Mouse (Mus musculus) heart, embryonic 14.5 days (tissue): ENCODE measurements around the gene Slc2a9. TPM values are rescaled to one million over a fixed set of nuclear protein-coding genes. Genes with fewer than 3 reads are reported as not detected.

Source experiments
- ATAC-seq: fragments of 200-750 bp; cut with Nextera tagmentation; 2 replicates; pipeline ENCODE4 v1.8.0; 2017; ENCODE audit warnings: low read depth, moderate TSS enrichment; ENCODE audit not compliant: insufficient number of reproducible peaks, insufficient read depth, low FRiP score
- H3K27ac ChIP-seq, 2 experiments: fragments of 200-500 bp in 1 of 2; fragments of 300-500 bp in 1 of 2; sonication (generic) in 1 of 2; replicated peaks in 1 of 2; 2 replicates each; pipeline ENCODE4 v1.5.1; 2012 to 2014; ENCODE audit warnings: low read depth in 2 of 2, low read length in 2 of 2, control low read depth in 1 of 2, mild to moderate bottlenecking in 1 of 2, mixed read lengths in 1 of 2; ENCODE audit not compliant: control insufficient read depth in 1 of 2, insufficient read depth in 1 of 2
- H3K27me3 ChIP-seq: fragments of 300-500 bp; sonication (generic); 2 replicates; pipeline ENCODE4 v1.6.1; 2014; ENCODE audit warnings: mild to moderate bottlenecking, low read length, control low read depth; ENCODE audit not compliant: control insufficient read depth, insufficient read depth
- H3K36me3 ChIP-seq: fragments of 300-500 bp; sonication (generic); 2 replicates; pipeline ENCODE4 v1.6.1; 2014; ENCODE audit warnings: mild to moderate bottlenecking, control low read depth, low read length, mixed read lengths; ENCODE audit not compliant: control insufficient read depth, insufficient read depth
- H3K4me1 ChIP-seq, 2 experiments: fragments of 200-500 bp in 1 of 2; fragments of 300-500 bp in 1 of 2; sonication (generic) in 1 of 2; 2 replicates each; pipeline ENCODE4 v1.6.1; 2012 to 2014; ENCODE audit warnings: low read length in 2 of 2, control low read depth in 1 of 2, mixed read lengths in 1 of 2; ENCODE audit not compliant: control insufficient read depth in 2 of 2, insufficient read depth in 2 of 2
- H3K4me2 ChIP-seq: fragments of 300-500 bp; sonication (generic); 2 replicates; pipeline ENCODE4 v1.6.1; 2014; ENCODE audit warnings: mild to moderate bottlenecking, low read length
- H3K4me3 ChIP-seq, 2 experiments: fragments of 200-500 bp in 1 of 2; fragments of 300-500 bp in 1 of 2; sonication (generic) in 1 of 2; 2 replicates each; pipeline ENCODE4 v1.5.1; 2012 to 2014; ENCODE audit warnings: low read length in 2 of 2, mild to moderate bottlenecking in 2 of 2, control low read depth in 1 of 2, low read depth in 1 of 2, moderate library complexity in 1 of 2; ENCODE audit not compliant: control insufficient read depth in 1 of 2, insufficient read depth in 1 of 2
- H3K9ac ChIP-seq: fragments of 300-500 bp; sonication (generic); 2 replicates; pipeline ENCODE4 v1.6.1; 2014; ENCODE audit warnings: mild to moderate bottlenecking, low read length
- H3K9me3 ChIP-seq: fragments of 300-500 bp; sonication (generic); 2 replicates; pipeline ENCODE4 v1.6.1; 2016; ENCODE audit warnings: low read length, control low read depth; ENCODE audit not compliant: control insufficient read depth
- WGBS: fragments of 180-500 bp; shearing (Covaris S2); extraction: QIAGEN DNeasy Blood & Tissue Kit; methylation state at CpG from one replicate; pipeline ENCODE4 v1.1.7; 2014; 5-methylcytosine and 5-hydroxymethylcytosine counted together
- polyA plus RNA-seq: library from polyadenylated mRNA; unstranded; fragments of >200 nt; fragmentation: Nextera tagmentation; extraction: Ambion mirVana; gene quantifications from 2 replicates; pipeline ENCODE4 v1.2.1, GENCODE M21; 2014

The Slc2a9 gene
- polyA plus RNA-seq, 1 experiment from 2014 or later = 0.32 TPM

DNA sequence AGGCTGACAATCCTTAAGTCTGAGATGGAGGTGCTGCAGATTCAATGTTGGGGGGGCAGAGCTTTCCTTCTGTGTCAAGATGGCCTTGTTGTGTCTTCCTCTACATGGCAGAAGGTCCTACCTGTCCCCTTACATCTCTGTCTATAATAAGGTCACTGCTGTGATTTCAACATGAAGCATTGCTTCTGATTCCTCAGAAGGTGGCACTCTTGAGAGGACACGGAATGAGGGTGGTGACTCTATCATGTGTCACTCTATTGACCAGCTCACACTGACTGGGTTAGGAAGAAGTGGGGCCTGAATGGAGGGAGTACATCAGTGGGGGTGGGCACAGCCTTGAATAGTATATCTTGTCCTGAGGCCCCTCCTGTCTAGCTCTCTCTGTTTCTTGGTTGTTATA is 168.4 kb downstream of the Slc2a9 start:
- no peaks in the 10 kb centered on the region for H3K9me3 ChIP-seq
- no peak overlapping the region for H3K9ac ChIP-seq
- H3K4me1 ChIP-seq = no peaks in the 10 kb centered on the region
- ATAC-seq = no peak
- no peaks in the 10 kb centered on the region for H3K27me3 ChIP-seq
- no peak overlapping the region for H3K4me2 ChIP-seq
- 38% methylated on average over 1 of the region's 1 CpGs for WGBS
- H3K36me3 ChIP-seq = no peaks in the 10 kb centered on the region
- no peak overlapping the region for H3K27ac ChIP-seq
- no peak overlapping the region for H3K4me3 ChIP-seq

- no peak overlapping the region for H3K27ac ChIP-seq
- no peaks in the 10 kb centered on the region for H3K36me3 ChIP-seq
- no peaks in the 10 kb centered on the region for H3K4me1 ChIP-seq
- no peak overlapping the region for H3K4me3 ChIP-seq
- no peaks in the 10 kb centered on the region for H3K9me3 ChIP-seq
- no peak overlapping the region for H3K9ac ChIP-seq
- H3K27me3 ChIP-seq = no peaks in the 10 kb centered on the region
- 73% methylated on average over 4 of the region's 4 CpGs for WGBS
- ATAC-seq = no peak
- H3K4me2 ChIP-seq = no peak overlapping the region
These were observed 169.6 kb downstream of the Slc2a9 start for GRCm38 (mm10) chr5:38333381-38333780.

GRCm38 (mm10) chr5:38318966-38319786 is 183.8 kb downstream of the Slc2a9 start, which contains the start of gene Drd5:
Gene Drd5 (plus strand): TSS chr5:38319367.
- no peaks in the 10 kb centered on the region for H3K9me3 ChIP-seq
- peak within 1 kb of the TSS; percentile 2 to 31; a peak in 3 of 4 replicates for H3K4me3 ChIP-seq
- H3K4me2 ChIP-seq = peak within 1 kb of the TSS; percentile 62
- H3K9ac ChIP-seq = no peak within 1 kb of the TSS
- no peak for ATAC-seq
- no peaks in the 10 kb centered on the region for H3K36me3 ChIP-seq
- H3K27me3 ChIP-seq = peaks cover 51% of the 10 kb centered on the region
- no peak within 1 kb of the TSS for H3K27ac ChIP-seq
- WGBS = 3% methylated on average over 62 of the region's 67 CpGs
- peaks cover 0 to 3% of the 10 kb centered on the region in 2 experiments; a peak in 1 of 4 replicates for H3K4me1 ChIP-seq

DNA sequence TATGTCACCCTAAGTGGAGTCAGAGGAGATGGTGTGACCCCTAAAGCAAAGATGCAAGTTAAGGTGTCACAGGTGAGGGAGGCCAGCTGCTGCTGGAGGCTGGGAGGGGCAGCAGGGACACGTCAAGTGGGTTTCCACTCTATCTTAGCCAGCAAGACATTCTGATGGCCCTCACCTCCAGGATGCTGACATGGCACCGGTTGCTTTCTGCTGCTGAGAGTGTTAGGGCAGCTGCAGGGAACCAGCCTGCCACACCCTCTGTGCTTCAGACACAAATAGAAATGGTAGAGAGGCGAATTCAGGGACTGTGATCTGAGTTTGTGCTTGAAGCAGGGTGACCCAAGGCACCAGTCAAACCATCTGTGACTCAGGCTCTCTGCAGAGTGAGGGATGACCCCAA is 193.1 kb downstream of the Slc2a9 start:
- ATAC-seq = no peak
- 47% methylated on average over 3 of the region's 3 CpGs for WGBS
- Histone ChIP-seq H3K9me3 (no peaks in the 10 kb centered on the region), H3K27me3 (peaks cover 9% of the 10 kb centered on the region), H3K9ac (no peak overlapping the region), H3K4me2 (no peak overlapping the region), H3K4me3 (no peak overlapping the region), H3K4me1 (0 out of 4 replicates have a peak, but pooled peaks cover 0 to 4% of the 10 kb centered on the region in 2 experiments), H3K27ac (no peak overlapping the region), H3K36me3 (no peaks in the 10 kb centered on the region)

GRCm38 (mm10) chr5:38308873-38309272 is 194.1 kb downstream of the Slc2a9 start:
- Histone ChIP-seq H3K36me3 (no peaks in the 10 kb centered on the region), H3K9ac (no peak overlapping the region), H3K4me3 (no peak overlapping the region), H3K27ac (no peak overlapping the region), H3K9me3 (no peaks in the 10 kb centered on the region), H3K4me2 (no peak overlapping the region), H3K27me3 (peaks cover 9% of the 10 kb centered on the region), H3K4me1 (0 out of 4 replicates have a peak, but pooled peaks cover 0 to 4% of the 10 kb centered on the region in 2 experiments)
- ATAC-seq = no peak
- WGBS = 48% methylated on average over 5 of the region's 5 CpGs

DNA sequence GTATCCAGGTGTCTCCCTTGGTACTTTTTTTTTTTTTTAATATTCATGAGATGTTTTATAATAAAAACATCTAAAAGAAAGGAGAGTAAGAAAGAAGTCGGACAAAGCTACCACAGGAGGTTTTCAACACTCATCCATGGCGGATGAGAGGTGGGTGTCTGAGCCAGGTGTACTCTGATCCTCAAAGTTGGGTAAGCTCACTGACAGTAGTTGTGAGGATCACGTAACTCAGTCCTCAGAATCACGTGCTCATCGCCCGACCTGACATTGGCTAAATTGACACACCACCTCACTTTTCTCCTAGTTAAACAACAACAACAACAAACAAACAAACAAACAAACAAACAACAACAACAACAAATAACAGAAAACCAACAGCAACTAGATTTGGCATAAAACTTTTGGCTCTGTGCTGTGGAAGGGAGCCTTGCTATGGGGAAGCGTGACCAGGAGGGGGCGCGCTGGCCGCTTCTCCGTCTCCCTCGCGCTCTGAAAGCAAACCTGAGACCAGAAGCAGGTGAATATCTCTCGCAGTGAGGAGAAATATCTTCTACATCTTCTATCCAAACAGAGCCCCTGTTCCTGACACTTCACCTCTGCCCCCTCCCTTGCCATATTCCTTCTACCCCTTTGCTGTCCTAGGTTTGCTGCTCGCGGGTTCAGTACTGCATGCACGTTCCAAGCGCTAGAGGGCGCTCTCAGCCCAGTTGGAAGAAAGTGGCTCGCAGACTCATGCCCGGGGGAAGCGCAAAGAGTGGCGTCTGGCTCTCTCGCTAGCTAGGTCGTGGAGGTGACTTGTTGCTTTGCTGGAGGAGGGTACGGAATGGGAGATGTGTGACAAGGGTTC is 195.5 kb downstream of the Slc2a9 start:
- Histone ChIP-seq H3K36me3 (no peaks in the 10 kb centered on the region), H3K4me1 (0 out of 4 replicates have a peak, but pooled peaks cover 0 to 4% of the 10 kb centered on the region in 2 experiments), H3K4me2 (peak overlapping the region; percentile 60), H3K27me3 (peaks cover 9% of the 10 kb centered on the region), H3K9me3 (no peaks in the 10 kb centered on the region), H3K9ac (no peak overlapping the region), H3K4me3 (peak overlapping the region; percentile 34 to 44), H3K27ac (no peak overlapping the region)
- ATAC-seq = no peak; the same call in 1 of the 2 replicates
- 9% methylated on average over 26 of the region's 26 CpGs for WGBS

- ATAC-seq = no peak
- H3K9ac ChIP-seq = no peak overlapping the region
- 0 out of 4 replicates have a peak, but pooled peaks cover 0 to 4% of the 10 kb centered on the region in 2 experiments for H3K4me1 ChIP-seq
- no peaks in the 10 kb centered on the region for H3K36me3 ChIP-seq
- H3K4me2 ChIP-seq = no peak overlapping the region
- H3K27me3 ChIP-seq = peaks cover 9% of the 10 kb centered on the region
- H3K9me3 ChIP-seq = no peaks in the 10 kb centered on the region
- no peak overlapping the region for H3K27ac ChIP-seq
- WGBS = 63% methylated on average over 2 of the region's 2 CpGs
- no peak overlapping the region for H3K4me3 ChIP-seq
These were observed 197.7 kb downstream of the Slc2a9 start for GRCm38 (mm10) chr5:38305241-38305640.
